Mouse (Mus musculus) ovary, postnatal 14 days (tissue): ENCODE data around the gene Hip1.
"Not testable (repeated sequence)": the region's sequence is repeated elsewhere in the genome, so short reads cannot be mapped to it uniquely, and the experiment has no call there.

Experiments
- DNase-seq: peaks from one replicate; pipeline ENCODE4 v3.0.0; 2022; ENCODE audit warnings: low spot score

Hip1 gene

GRCm38 (mm10) chr5:135489695-135490294 lies 55.1 kb downstream of the Hip1 start:
- no peak for DNase-seq

- DNase-seq = peak; percentile 69
These were observed 55.8 kb downstream of the Hip1 start for GRCm38 (mm10) chr5:135488881-135489694.

GRCm38 (mm10) chr5:135488222-135488880 lies 56.6 kb downstream of the Hip1 start:
- DNase-seq = no peak

GRCm38 (mm10) chr5:135485289-135485688 lies 59.6 kb downstream of the Hip1 start:
- DNase-seq = no peak

- not testable (repeated sequence) for DNase-seq
These were observed 61.1 kb downstream of the Hip1 start for GRCm38 (mm10) chr5:135483865-135484264.

- no peak for DNase-seq
These were observed 65.9 kb downstream of the Hip1 start for GRCm38 (mm10) chr5:135478877-135479600.

GRCm38 (mm10) chr5:135476199-135476598 lies 68.7 kb downstream of the Hip1 start:
- DNase-seq = no peak

GRCm38 (mm10) chr5:135472405-135472804 lies 72.5 kb downstream of the Hip1 start:
- no peak for DNase-seq

- no peak for DNase-seq
These were observed 73.2 kb downstream of the Hip1 start for GRCm38 (mm10) chr5:135471747-135472146.

- DNase-seq = no peak
These were observed 76.6 kb downstream of the Hip1 start for GRCm38 (mm10) chr5:135468280-135468679.

- DNase-seq = no peak
These were observed 79.1 kb downstream of the Hip1 start for GRCm38 (mm10) chr5:135465833-135466291.

GRCm38 (mm10) chr5:135463380-135463779 lies 81.5 kb downstream of the Hip1 start:
- no peak for DNase-seq

GRCm38 (mm10) chr5:135460833-135461173 lies 84.1 kb downstream of the Hip1 start:
- DNase-seq = no peak

GRCm38 (mm10) chr5:135460152-135460832 lies 84.6 kb downstream of the Hip1 start:
- no peak for DNase-seq

GRCm38 (mm10) chr5:135459486-135459885 lies 85.4 kb downstream of the Hip1 start:
- peak; percentile 19 for DNase-seq

GRCm38 (mm10) chr5:135457961-135458360 lies 87.0 kb downstream of the Hip1 start:
- no peak for DNase-seq

- DNase-seq = no peak
These were observed 88.4 kb downstream of the Hip1 start for GRCm38 (mm10) chr5:135456515-135456914.

GRCm38 (mm10) chr5:135454256-135454655 lies 90.7 kb downstream of the Hip1 start:
- no peak for DNase-seq

- not testable (repeated sequence) for DNase-seq
These were observed 93.4 kb downstream of the Hip1 start for GRCm38 (mm10) chr5:135451559-135451958.

GRCm38 (mm10) chr5:135451100-135451499 lies 93.8 kb downstream of the Hip1 start:
- DNase-seq = no peak

GRCm38 (mm10) chr5:135445755-135446154 lies 99.2 kb downstream of the Hip1 start:
- no peak for DNase-seq

- no peak for DNase-seq
These were observed 102.5 kb downstream of the Hip1 start for GRCm38 (mm10) chr5:135442430-135442829.
